Mouse (Mus musculus) duodenum, adult 2 months (tissue): Measurements from ENCODE around the gene Gtf2a1l. TPM values are rescaled to one million over a fixed set of nuclear protein-coding genes. Genes with fewer than 3 reads are reported as not detected.

ENCODE experiments used
- polyA plus RNA-seq: library from polyadenylated mRNA; depleted of rRNA; stranded (reverse); fragments of >200 nt; gene quantifications from 2 replicates; pipeline ENCODE4 v1.2.3, GENCODE M21; 2012; ENCODE audit warnings: low replicate concordance; rRNA removed

Gene Gtf2a1l
- 0.09 TPM in 1 of 2 replicates, not detected in the other for polyA plus RNA-seq

GRCm38 (mm10) chr17:88668452-88668851 is at the start of gene Gtf2a1l:
Gene Gtf2a1l, plus strand, starts transcription at chr17:88668660.

Other genes with a start within 250 kb of the Gtf2a1l start
- 1.3 and 1.6 TPM in 2 replicates for gene Foxn2, start 227.9 kb upstream of the Gtf2a1l start, polyA plus RNA-seq
- 4.7 and 10.5 TPM in 2 replicates for gene Ppp1r21, start 138.5 kb upstream of the Gtf2a1l start, polyA plus RNA-seq
- gene Ston1, start 71.0 kb upstream of the Gtf2a1l start, polyA plus RNA-seq, result 1.8 and 3.2 TPM in 2 replicates
- not detected in 2 replicates for gene Lhcgr, start 123.3 kb downstream of the Gtf2a1l start, polyA plus RNA-seq